ENCODE assay signal across 11 mouse cellular contexts in the genomic region with DNA sequence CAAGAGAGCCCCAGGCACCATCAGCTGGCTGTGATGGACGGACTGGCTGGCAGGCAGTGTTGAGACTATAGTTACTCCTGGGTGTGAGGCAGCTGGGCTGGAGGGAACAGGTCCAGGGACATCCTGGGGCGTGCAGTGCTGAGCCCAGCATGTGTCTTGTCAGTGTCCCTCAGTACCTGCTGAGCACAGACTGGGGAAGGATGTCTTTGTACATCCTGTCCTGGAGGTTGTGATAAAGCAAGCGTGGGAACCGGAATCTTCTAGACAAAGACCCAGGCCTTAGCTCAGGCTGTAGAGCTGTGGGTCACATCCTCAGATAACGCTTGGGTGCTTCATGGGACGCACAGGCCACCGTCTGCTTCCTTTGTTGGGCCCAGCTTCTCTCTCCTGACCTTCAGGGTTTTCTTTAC. TPM values are rescaled to one million over a fixed set of nuclear protein-coding genes. Genes with fewer than 3 reads are reported as not detected.
DNase-seq lines count a peak whose midpoint lies in the region; ATAC-seq lines count a peak whose summit lies in the region.
"Had no signal": no experiment of that assay in that cellular context is flagged by ENCODE, and none has a peak within 500 bp of the region (broad histone marks: within the 10 kb centered on the region; RNA-seq: fewer than 3 reads in every experiment).

No protein-coding gene starts in this region.

- no peaks in the 10 kb centered on the region for H3K36me3 ChIP-seq in heart, embryonic 15.5 days
- no peaks in the 10 kb centered on the region for H3K36me3 ChIP-seq in heart, embryonic 10.5 days
- no peaks in the 10 kb centered on the region for H3K36me3 ChIP-seq in forebrain, embryonic 14.5 days (ENCODE audit: control insufficient read depth, insufficient read depth, low read length)
- no peaks in the 10 kb centered on the region for H3K36me3 ChIP-seq in midbrain, embryonic 10.5 days
- H3K36me3 ChIP-seq: intestine, embryonic 15.5 days had no signal

- no peak overlapping the region for H3K4me2 ChIP-seq in heart, embryonic 15.5 days
- H3K4me2 ChIP-seq in forebrain, embryonic 14.5 days (ENCODE audit: low read length), result 0 out of 2 replicates have a peak overlapping the region, but pooled peaks have one; percentile 14
- H3K4me2 ChIP-seq: intestine, embryonic 15.5 days had no signal

- no peak for DNase-seq in heart, embryonic 10.5 days (ENCODE audit: low spot score)
- DNase-seq in 3T3-L1 (ENCODE audit: low read depth, low spot score), result peak; percentile 17
- no peak for DNase-seq in forebrain, embryonic 14.5 days (ENCODE audit: low spot score)
- DNase-seq in midbrain, embryonic 10.5 days (ENCODE audit: low spot score), result no peak
- no peak for DNase-seq in cerebellum, postnatal 4 days (ENCODE audit: low spot score in 2 of 2)
- DNase-seq in adrenal gland, adult 8-10 months, result no peak
- no peak for DNase-seq in kidney, postnatal 14 days
- DNase-seq: layer of hippocampus, adult 9-11 months; lung, adult 18-20 months had no signal

- whole genome bisulfite sequencing in heart, embryonic 15.5 days, result 68% methylated on average over 7 of the region's 7 CpGs
- 33% methylated on average over 7 of the region's 7 CpGs for WGBS in heart, embryonic 10.5 days
- WGBS in forebrain, embryonic 14.5 days, result 30% methylated on average over 7 of the region's 7 CpGs
- WGBS in midbrain, embryonic 10.5 days, result 23% methylated on average over 7 of the region's 7 CpGs

- no peaks in the 10 kb centered on the region for H3K9me3 ChIP-seq in heart, embryonic 15.5 days (replicated peaks)
- no peaks in the 10 kb centered on the region for H3K9me3 ChIP-seq in heart, embryonic 10.5 days
- no peaks in the 10 kb centered on the region for H3K9me3 ChIP-seq in forebrain, embryonic 14.5 days (replicated peaks; ENCODE audit: control insufficient read depth, low read length)
- no peaks in the 10 kb centered on the region for H3K9me3 ChIP-seq in midbrain, embryonic 10.5 days (replicated peaks)
- H3K9me3 ChIP-seq: intestine, embryonic 15.5 days had no signal

- peak; percentile 67; the same call in 1 of the 2 replicates for ATAC-seq in heart, embryonic 15.5 days (replicated peaks; ENCODE audit: insufficient number of reproducible peaks, insufficient read depth, low FRiP score, low read depth)
- ATAC-seq in forebrain, embryonic 14.5 days, result no peak
- ATAC-seq: intestine, embryonic 15.5 days had no signal

- peaks cover 14% of the 10 kb centered on the region; the same call in 1 of the 2 replicates for H3K27me3 ChIP-seq in heart, embryonic 15.5 days
- H3K27me3 ChIP-seq in heart, embryonic 10.5 days (ENCODE audit: insufficient read depth, poor library complexity, severe bottlenecking), result peaks cover 94% of the 10 kb centered on the region
- no peaks in the 10 kb centered on the region for H3K27me3 ChIP-seq in forebrain, embryonic 14.5 days (replicated peaks; ENCODE audit: control insufficient read depth, insufficient read depth, low read length)
- peaks cover 87% of the 10 kb centered on the region for H3K27me3 ChIP-seq in midbrain, embryonic 10.5 days (ENCODE audit: low read depth, poor library complexity, severe bottlenecking)

- H3K4me3 ChIP-seq in heart, embryonic 15.5 days, result no peak overlapping the region
- H3K4me3 ChIP-seq in heart, embryonic 10.5 days, result no peak overlapping the region
- H3K4me3 ChIP-seq in forebrain, embryonic 14.5 days (ENCODE audit: low read depth, low read length), result no peak overlapping the region
- H3K4me3 ChIP-seq in midbrain, embryonic 10.5 days, result no peak overlapping the region; the same call in 1 of the 2 replicates
- H3K4me3 ChIP-seq: intestine, embryonic 15.5 days had no signal

- H3K4me1 ChIP-seq in heart, embryonic 15.5 days (replicated peaks), result peaks cover 36% of the 10 kb centered on the region
- peaks cover 13% of the 10 kb centered on the region; the same call in 1 of the 2 replicates for H3K4me1 ChIP-seq in heart, embryonic 10.5 days
- H3K4me1 ChIP-seq in forebrain, embryonic 14.5 days (ENCODE audit: control insufficient read depth, insufficient read depth, low read length), result peaks cover 65% of the 10 kb centered on the region
- peaks cover 86% of the 10 kb centered on the region for H3K4me1 ChIP-seq in midbrain, embryonic 10.5 days

- H3K9ac ChIP-seq in heart, embryonic 15.5 days, result no peak overlapping the region
- H3K9ac ChIP-seq in forebrain, embryonic 14.5 days (ENCODE audit: low read length), result peak overlapping the region; percentile 7; the same call in 1 of the 2 replicates
- H3K9ac ChIP-seq: intestine, embryonic 15.5 days had no signal

- H3K27ac ChIP-seq in heart, embryonic 15.5 days, result peak overlapping the region; percentile 54
- H3K27ac ChIP-seq in heart, embryonic 10.5 days, result no peak overlapping the region
- H3K27ac ChIP-seq in forebrain, embryonic 14.5 days (ENCODE audit: low read depth, low read length), result peak overlapping the region; percentile 91
- peak overlapping the region; percentile 81 for H3K27ac ChIP-seq in midbrain, embryonic 10.5 days (replicated peaks)
- H3K27ac ChIP-seq: intestine, embryonic 15.5 days had no signal

RNA-seq across cellular contexts. Expression of gene Flrt1, which starts 15.7 kb away (rescaled TPM):
- 1.3 and 2.5 TPM in 2 replicates for polyA plus RNA-seq in heart, embryonic 15.5 days (2015; fragmentation: Nextera tagmentation; extraction: Ambion mirVana)
- 0.53 and 1.0 TPM in 2 replicates for polyA plus RNA-seq in heart, embryonic 10.5 days (2016; fragmentation: Nextera tagmentation; extraction: Ambion mirVana)
- polyA plus RNA-seq in forebrain, embryonic 14.5 days (2014; fragmentation: Nextera tagmentation; extraction: Ambion mirVana), result 9.5 and 12.2 TPM in 2 replicates
- polyA plus RNA-seq in midbrain, embryonic 10.5 days (2016; fragmentation: Nextera tagmentation; extraction: Ambion mirVana), result 6.0 and 7.5 TPM in 2 replicates
- 10 to 100 TPM in 2 of 4 experiments, 1 to 10 TPM in 2; 2.9 to 27.5 (median 14.8) TPM for total RNA-seq in adrenal gland, adult 8-10 months (2022)

RNA-seq across cellular contexts. Expression of gene Macrod1, which starts 33.2 kb away (rescaled TPM):
- polyA plus RNA-seq in heart, embryonic 15.5 days (2015; fragmentation: Nextera tagmentation; extraction: Ambion mirVana), result 49.1 and 57.6 TPM in 2 replicates
- 8.0 and 12.4 TPM in 2 replicates for polyA plus RNA-seq in heart, embryonic 10.5 days (2016; fragmentation: Nextera tagmentation; extraction: Ambion mirVana)
- polyA plus RNA-seq in forebrain, embryonic 14.5 days (2014; fragmentation: Nextera tagmentation; extraction: Ambion mirVana), result 4.0 and 4.8 TPM in 2 replicates
- polyA plus RNA-seq in midbrain, embryonic 10.5 days (2016; fragmentation: Nextera tagmentation; extraction: Ambion mirVana), result 2.2 and 2.9 TPM in 2 replicates
- total RNA-seq in adrenal gland, adult 8-10 months (2022), result 10 to 100 TPM; 27.7 to 64.8 (median 40.3) TPM

RNA-seq across cellular contexts. Expression of gene Stip1, which starts 50.1 kb away (rescaled TPM):
- polyA plus RNA-seq in heart, embryonic 15.5 days (2015; fragmentation: Nextera tagmentation; extraction: Ambion mirVana), result 168 and 203 TPM in 2 replicates
- polyA plus RNA-seq in heart, embryonic 10.5 days (2016; fragmentation: Nextera tagmentation; extraction: Ambion mirVana), result 320 and 388 TPM in 2 replicates
- 278 and 287 TPM in 2 replicates for polyA plus RNA-seq in forebrain, embryonic 14.5 days (2014; fragmentation: Nextera tagmentation; extraction: Ambion mirVana)
- 427 and 470 TPM in 2 replicates for polyA plus RNA-seq in midbrain, embryonic 10.5 days (2016; fragmentation: Nextera tagmentation; extraction: Ambion mirVana)
- total RNA-seq in adrenal gland, adult 8-10 months (2022), result 100 to 1,000 TPM; 129 to 273 (median 162) TPM
